Mouse (Mus musculus): ENCODE results near the gene Olfr820. TPM values are rescaled to one million over a fixed set of nuclear protein-coding genes. Genes with fewer than 3 reads are reported as not detected.
"Not testable (repeated sequence)": the region's sequence is repeated elsewhere in the genome, so short reads cannot be mapped to it uniquely, and the experiment has no call there.

Gene Olfr820
- not detected in 2 replicates for polyA plus RNA-seq (2015; fragmentation: Nextera tagmentation; extraction: Ambion mirVana)

DNA sequence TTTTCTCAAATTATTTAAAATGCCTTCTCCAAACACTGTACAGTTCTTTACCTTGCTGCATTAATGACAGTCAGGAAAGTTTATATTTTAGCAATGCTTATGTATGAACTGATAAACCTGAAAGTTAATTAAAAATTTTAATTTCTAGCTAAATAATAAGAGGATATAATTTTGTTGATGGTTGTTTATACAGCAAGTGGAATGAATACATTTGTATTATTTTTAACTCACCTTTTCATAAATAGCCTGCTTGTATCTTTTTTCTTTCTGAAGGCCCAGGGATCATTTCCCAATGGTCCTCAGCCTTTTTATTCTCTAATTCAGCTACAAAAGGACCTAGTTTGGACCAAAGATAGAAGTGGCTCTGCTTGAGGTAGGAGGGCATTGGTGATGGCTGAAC, at the start of gene Olfr820:
Gene Olfr820, plus strand, starts transcription at position 301 of the 400 bp plus-strand sequence.
- no peak for ATAC-seq (ENCODE audit: borderline replicate concordance, extremely low read depth, low FRiP score, low TSS enrichment)
- no peaks in the 10 kb centered on the region for H3K27me3 ChIP-seq
- H3K36me3 ChIP-seq = no peaks in the 10 kb centered on the region
- no peak within 1 kb of the TSS for H3K27ac ChIP-seq
- no peak within 1 kb of the TSS for H3K4me3 ChIP-seq
- no peak within 1 kb of the TSS for H3K9ac ChIP-seq
- no peaks in the 10 kb centered on the region for H3K4me1 ChIP-seq
- H3K9me3 ChIP-seq = no peaks in the 10 kb centered on the region
- H3K4me2 ChIP-seq = no peak within 1 kb of the TSS

DNA sequence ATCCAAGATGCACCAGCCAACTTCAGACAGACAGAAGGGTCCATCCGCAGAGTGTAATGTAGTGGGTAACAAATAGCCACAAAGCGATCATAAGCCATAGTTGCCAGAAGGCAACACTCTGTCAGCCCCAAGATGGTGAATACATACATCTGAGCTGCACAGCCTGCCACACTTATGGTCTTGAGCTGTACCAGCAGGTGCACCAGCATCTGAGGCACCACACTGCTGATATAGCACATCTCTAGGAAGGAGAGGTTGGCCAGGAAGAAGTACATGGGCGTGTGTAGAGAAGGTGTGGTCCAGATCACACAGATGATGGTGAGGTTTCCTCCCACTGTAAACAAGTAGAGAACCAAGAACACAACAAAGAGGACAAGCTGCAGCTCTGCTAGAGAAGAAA, 46.2 kb upstream of the Olfr820 start:
- not testable (repeated sequence) for ATAC-seq (ENCODE audit: borderline replicate concordance, extremely low read depth, low FRiP score, low TSS enrichment); H3K27ac ChIP-seq; H3K9ac ChIP-seq; H3K36me3 ChIP-seq; H3K4me2 ChIP-seq; H3K4me1 ChIP-seq; H3K27me3 ChIP-seq; H3K9me3 ChIP-seq; H3K4me3 ChIP-seq
- 96% methylated on average over 2 of the region's 3 CpGs for WGBS

DNA sequence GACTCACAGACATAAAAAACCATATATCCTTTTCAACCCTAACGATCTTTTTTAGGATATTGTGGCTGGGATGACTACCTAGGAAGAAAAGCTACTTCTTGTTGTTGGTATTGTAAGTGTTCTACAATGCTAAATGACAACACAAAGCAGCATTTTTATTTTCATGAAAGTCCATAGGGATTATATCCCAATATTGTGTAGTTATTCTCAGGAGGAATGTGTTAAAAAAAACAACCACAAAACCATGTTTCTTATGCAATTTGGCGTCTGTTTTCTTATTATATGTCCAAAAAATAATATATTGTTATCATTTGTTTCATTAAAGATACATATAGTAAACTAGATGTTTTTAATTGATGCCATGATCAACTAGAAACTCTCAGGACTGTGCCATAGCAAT, 45.3 kb upstream of the Olfr820 start, which contains the start of gene Olfr819:
Gene Olfr819, minus strand, starts transcription at position 101 of the 400 bp plus-strand sequence.
- not testable (repeated sequence) for H3K4me3 ChIP-seq; H3K27me3 ChIP-seq; H3K36me3 ChIP-seq; H3K4me2 ChIP-seq; H3K9me3 ChIP-seq; ATAC-seq (ENCODE audit: borderline replicate concordance, extremely low read depth, low FRiP score, low TSS enrichment); H3K9ac ChIP-seq; H3K4me1 ChIP-seq; H3K27ac ChIP-seq
- WGBS = 78% methylated on average over 2 of the region's 2 CpGs

DNA sequence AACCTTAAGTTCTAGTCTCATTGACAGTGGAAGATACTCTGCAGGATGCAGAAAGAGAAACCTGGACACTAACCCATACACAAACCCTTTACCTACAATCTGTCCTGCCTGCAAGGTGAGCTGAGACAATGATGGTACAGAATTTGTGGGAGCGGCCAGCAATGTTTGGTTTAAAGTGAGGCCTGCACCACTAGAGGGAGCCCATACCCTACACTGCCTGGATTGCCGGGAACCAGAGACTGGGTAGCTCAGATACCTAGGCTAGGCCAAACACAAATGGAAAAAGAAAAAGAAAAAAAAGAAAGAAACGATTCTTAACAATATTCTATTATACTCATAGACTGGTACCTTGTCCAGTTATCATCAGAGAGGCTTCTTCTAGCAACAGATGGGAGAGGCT, 39.4 kb upstream of the Olfr820 start:
- WGBS = no CpG with 5 or more reads among the region's 3 CpGs
- H3K36me3 ChIP-seq; H3K27ac ChIP-seq; H3K4me3 ChIP-seq; H3K9ac ChIP-seq; H3K4me1 ChIP-seq; H3K4me2 ChIP-seq; H3K9me3 ChIP-seq; ATAC-seq (ENCODE audit: borderline replicate concordance, extremely low read depth, low FRiP score, low TSS enrichment); H3K27me3 ChIP-seq: not testable (repeated sequence)

DNA sequence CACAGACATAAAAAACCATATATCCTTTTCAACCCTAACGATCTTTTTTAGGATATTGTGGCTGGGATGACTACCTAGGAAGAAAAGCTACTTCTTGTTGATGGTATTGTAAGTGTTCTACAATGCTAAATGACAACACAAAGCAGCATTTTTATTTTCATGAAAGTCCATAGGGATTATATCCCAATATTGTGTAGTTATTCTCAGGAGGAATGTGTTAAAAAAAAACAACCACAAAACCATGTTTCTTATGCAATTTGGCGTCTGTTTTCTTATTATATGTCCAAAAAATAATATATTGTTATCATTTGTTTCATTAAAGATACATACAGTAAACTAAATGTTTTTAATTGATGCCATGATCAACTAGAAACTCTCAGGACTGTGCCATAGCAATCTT, 36.4 kb upstream of the Olfr820 start, which contains the start of gene Olfr247:
Gene Olfr247, minus strand, starts transcription at position 101 of the 400 bp plus-strand sequence.
- H3K4me3 ChIP-seq = not testable (repeated sequence)

DNA sequence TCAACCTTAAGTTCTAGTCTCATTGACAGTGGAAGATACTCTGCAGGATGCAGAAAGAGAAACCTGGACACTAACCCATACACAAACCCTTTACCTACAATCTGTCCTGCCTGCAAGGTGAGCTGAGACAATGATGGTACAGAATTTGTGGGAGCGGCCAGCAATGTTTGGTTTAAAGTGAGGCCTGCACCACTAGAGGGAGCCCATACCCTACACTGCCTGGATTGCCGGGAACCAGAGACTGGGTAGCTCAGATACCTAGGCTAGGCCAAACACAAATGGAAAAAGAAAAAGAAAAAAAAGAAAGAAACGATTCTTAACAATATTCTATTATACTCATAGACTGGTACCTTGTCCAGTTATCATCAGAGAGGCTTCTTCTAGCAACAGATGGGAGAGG, 30.6 kb upstream of the Olfr820 start:
- not testable (repeated sequence) for H3K27me3 ChIP-seq; H3K9me3 ChIP-seq; ATAC-seq (ENCODE audit: borderline replicate concordance, extremely low read depth, low FRiP score, low TSS enrichment); H3K36me3 ChIP-seq; H3K4me3 ChIP-seq; H3K9ac ChIP-seq; H3K4me1 ChIP-seq; H3K27ac ChIP-seq; H3K4me2 ChIP-seq
- WGBS = no CpG with 5 or more reads among the region's 3 CpGs

More for the DNA sequence above, 36.4 kb upstream of the Olfr820 start, which contains the start of gene Olfr247:
- H3K27me3 ChIP-seq; H3K4me1 ChIP-seq; H3K27ac ChIP-seq; H3K9me3 ChIP-seq; H3K9ac ChIP-seq; ATAC-seq (ENCODE audit: borderline replicate concordance, extremely low read depth, low FRiP score, low TSS enrichment); H3K4me2 ChIP-seq; H3K36me3 ChIP-seq: not testable (repeated sequence)
- WGBS = no CpG with 5 or more reads among the region's 2 CpGs

DNA sequence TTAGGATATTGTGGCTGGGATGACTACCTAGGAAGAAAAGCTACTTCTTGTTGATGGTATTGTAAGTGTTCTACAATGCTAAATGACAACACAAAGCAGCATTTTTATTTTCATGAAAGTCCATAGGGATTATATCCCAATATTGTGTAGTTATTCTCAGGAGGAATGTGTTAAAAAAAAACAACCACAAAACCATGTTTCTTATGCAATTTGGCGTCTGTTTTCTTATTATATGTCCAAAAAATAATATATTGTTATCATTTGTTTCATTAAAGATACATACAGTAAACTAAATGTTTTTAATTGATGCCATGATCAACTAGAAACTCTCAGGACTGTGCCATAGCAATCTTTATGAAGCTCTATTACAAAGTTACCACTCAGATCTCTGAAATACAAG, 27.5 kb upstream of the Olfr820 start, which contains the start of gene Gm10310:
Gene Gm10310, minus strand, starts transcription at position 101 of the 400 bp plus-strand sequence.
- H3K4me2 ChIP-seq; H3K36me3 ChIP-seq; ATAC-seq (ENCODE audit: borderline replicate concordance, extremely low read depth, low FRiP score, low TSS enrichment); H3K4me1 ChIP-seq; H3K9ac ChIP-seq; H3K9me3 ChIP-seq; H3K4me3 ChIP-seq; H3K27me3 ChIP-seq; H3K27ac ChIP-seq: not testable (repeated sequence)
- WGBS = no CpG with 5 or more reads among the region's 1 CpGs

DNA sequence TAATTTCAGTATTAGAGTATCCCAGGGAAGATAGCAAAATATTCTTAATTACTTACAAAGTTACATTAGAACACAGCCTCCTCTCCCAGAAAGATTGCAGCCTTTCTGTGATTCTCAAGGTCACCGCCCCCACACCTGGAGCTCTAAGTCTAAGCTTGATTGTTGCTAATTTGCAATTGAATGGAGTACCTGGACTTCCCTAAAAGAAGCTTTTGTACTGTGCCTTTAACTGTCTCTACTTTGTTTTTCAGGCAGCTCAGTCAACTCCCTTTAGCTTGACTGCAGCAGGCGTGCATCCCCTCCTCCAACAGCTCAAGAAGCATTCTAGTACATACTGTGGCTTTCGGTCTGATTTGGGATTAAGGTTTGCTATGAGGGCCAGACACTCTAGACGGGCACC, 8.3 kb upstream of the Olfr820 start:
- 82% methylated on average over 4 of the region's 4 CpGs for WGBS
- not testable (repeated sequence) for H3K4me3 ChIP-seq; ATAC-seq (ENCODE audit: borderline replicate concordance, extremely low read depth, low FRiP score, low TSS enrichment); H3K4me1 ChIP-seq; H3K9me3 ChIP-seq; H3K4me2 ChIP-seq; H3K27ac ChIP-seq; H3K36me3 ChIP-seq; H3K27me3 ChIP-seq; H3K9ac ChIP-seq

DNA sequence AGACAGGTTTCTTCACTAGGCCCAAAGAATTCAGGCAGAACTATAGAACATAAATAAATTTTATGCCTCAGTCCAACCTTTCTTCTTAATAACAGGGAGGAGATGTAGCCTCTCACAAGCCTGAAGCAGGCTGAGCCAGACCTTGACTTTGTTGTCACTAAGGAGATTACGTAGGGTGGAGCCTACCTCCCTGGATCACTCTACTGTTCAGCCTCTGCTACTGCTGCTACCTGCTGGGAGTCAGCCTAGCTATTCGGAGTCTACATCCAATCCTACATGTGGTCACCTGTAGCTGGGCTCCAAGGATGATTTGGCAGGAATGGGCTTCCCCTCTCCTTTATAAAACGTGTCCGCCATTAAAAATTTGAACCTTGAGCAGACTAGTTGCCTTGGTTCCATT, 7.1 kb upstream of the Olfr820 start:
- not testable (repeated sequence) for H3K4me3 ChIP-seq; H3K36me3 ChIP-seq; H3K27me3 ChIP-seq; ATAC-seq (ENCODE audit: borderline replicate concordance, extremely low read depth, low FRiP score, low TSS enrichment); H3K27ac ChIP-seq; H3K9ac ChIP-seq; H3K9me3 ChIP-seq; H3K4me1 ChIP-seq; H3K4me2 ChIP-seq
- 80% methylated on average over 4 of the region's 4 CpGs for WGBS

DNA sequence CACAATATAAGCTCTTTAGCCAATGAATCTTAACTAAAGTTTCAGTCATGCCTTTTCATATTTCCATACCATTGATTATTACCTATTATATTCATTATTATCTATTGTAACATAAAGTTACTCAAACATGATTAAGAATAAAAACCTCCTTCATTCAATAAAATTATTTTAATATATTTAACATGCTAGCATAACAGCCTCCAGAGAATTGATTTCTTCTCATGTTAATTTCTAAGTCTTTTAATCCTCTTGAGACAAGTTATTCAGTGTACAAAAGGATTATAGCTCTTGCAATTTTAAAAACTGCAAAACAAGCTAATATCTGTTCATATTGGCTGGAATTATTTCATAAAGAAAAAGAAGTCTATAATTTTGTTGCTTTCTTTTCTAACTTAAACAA, 17.6 kb downstream of the Olfr820 start, which contains the start of gene Olfr821:
Gene Olfr821, plus strand, starts transcription at position 301 of the 400 bp plus-strand sequence.
- no peaks in the 10 kb centered on the region for H3K9me3 ChIP-seq
- no peak within 1 kb of the TSS for H3K4me3 ChIP-seq
- no peaks in the 10 kb centered on the region for H3K4me1 ChIP-seq
- no peaks in the 10 kb centered on the region for H3K27me3 ChIP-seq
- no peak within 1 kb of the TSS for H3K27ac ChIP-seq
- H3K36me3 ChIP-seq = no peaks in the 10 kb centered on the region
- ATAC-seq (ENCODE audit: borderline replicate concordance, extremely low read depth, low FRiP score, low TSS enrichment) = no peak
- no peak within 1 kb of the TSS for H3K9ac ChIP-seq
- H3K4me2 ChIP-seq = no peak within 1 kb of the TSS

DNA sequence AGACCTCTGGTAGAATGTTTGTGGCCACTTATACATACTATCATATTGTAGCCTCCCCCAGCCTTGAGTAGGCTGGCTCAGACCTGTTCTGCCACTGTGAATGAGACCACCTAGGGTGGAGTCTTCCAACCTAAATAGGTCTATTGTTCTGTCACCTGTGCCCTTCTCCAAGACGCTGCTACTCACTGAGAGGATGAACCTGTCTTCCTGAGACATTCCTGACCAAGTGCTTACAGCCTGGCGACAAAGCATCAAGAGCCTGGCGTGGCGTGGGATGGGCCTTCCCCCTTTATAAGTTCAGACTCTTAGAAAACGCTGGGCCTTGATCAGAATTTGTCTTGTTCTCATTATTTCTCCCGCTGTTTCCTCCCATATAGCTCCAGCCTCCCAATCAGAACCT, 24.7 kb downstream of the Olfr820 start:
- no peak for ATAC-seq (ENCODE audit: borderline replicate concordance, extremely low read depth, low FRiP score, low TSS enrichment)
- no peak overlapping the region for H3K4me3 ChIP-seq
- no peaks in the 10 kb centered on the region for H3K36me3 ChIP-seq
- no peak overlapping the region for H3K4me2 ChIP-seq
- WGBS = 61% methylated on average over 6 of the region's 6 CpGs
- no peak overlapping the region for H3K27ac ChIP-seq
- no peaks in the 10 kb centered on the region for H3K27me3 ChIP-seq
- H3K4me1 ChIP-seq = no peaks in the 10 kb centered on the region
- H3K9me3 ChIP-seq = no peaks in the 10 kb centered on the region
- no peak overlapping the region for H3K9ac ChIP-seq
